Mouse (Mus musculus) c-Kit-positive CD71-positive TER-119-positive erythroid progenitor cells, embryonic 14.5 days (primary cell): Measurements from ENCODE around the gene Dyrk3.
"Not testable (repeated sequence)": the region's sequence is repeated elsewhere in the genome, so short reads cannot be mapped to it uniquely, and the experiment has no call there.

Experiments
- DNase-seq: peaks from one replicate; pipeline ENCODE4 v3.0.0-alpha.2; 2013; ENCODE audit warnings: low spot score

Dyrk3 gene

GRCm38 (mm10) chr1:131138191-131139016 lies at the start of gene Dyrk3:
Gene Dyrk3, minus strand, starts transcription at chr1:131138340.
- peak; percentile 89 for DNase-seq

DNA sequence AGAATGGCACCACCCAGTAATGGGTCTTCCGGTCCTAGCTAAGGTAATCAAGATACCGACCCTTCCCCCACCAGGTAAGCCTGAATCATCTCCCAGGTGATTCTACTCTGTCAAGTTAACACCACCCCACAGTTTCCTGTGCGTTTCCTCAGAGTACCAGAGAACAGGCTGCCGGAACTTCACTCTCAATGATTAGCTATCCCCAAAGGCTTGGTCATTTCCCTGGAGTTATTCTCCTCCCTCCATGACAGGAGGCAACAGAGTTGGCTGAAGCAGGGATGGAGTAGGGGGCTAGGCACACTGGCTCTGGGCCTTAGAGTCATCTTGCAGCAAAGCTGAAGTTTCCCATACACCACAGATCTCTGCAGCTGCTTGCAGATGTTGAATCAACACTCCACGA lies 49.7 kb upstream of the Dyrk3 start:
- DNase-seq, result no peak

- no peak for DNase-seq
These were observed 48.9 kb upstream of the Dyrk3 start for GRCm38 (mm10) chr1:131186995-131187394.

GRCm38 (mm10) chr1:131185821-131186506 lies 47.8 kb upstream of the Dyrk3 start:
- no peak for DNase-seq

GRCm38 (mm10) chr1:131184956-131185660 lies 47.0 kb upstream of the Dyrk3 start:
- DNase-seq, result no peak

DNA sequence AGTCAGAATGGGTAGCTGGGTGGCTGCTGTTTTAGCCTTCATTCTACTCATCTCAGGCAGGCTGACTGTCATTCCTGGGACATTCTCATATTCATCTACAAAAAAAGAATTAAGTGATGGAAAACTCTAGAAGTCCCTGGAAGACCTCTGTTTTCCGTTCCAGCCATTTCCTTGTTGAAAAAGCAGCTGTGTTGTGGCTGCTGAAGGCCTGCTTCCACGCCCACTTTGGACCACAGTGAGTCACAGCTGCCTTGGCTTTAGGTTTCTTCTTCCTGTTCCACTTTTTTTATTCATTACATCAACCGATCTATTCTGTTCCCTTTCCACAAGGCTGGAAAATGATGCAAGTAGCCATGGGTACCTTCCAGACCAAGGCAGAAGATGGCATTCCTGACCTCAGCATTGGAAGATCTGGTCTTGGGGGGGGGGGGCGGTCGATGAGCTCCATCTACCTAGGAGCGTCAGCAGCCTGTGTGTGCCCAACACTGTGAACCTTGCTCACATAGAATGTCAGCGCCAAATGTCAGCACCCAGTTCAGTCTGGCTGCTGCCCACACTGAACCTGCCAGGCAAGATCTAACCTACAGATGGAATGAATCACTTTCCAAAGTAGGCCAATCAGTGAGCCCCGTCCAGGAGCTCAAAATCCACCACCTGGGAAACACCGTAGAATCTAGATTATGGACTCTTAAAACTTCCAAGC lies 46.3 kb upstream of the Dyrk3 start:
- DNase-seq, result no peak

DNA sequence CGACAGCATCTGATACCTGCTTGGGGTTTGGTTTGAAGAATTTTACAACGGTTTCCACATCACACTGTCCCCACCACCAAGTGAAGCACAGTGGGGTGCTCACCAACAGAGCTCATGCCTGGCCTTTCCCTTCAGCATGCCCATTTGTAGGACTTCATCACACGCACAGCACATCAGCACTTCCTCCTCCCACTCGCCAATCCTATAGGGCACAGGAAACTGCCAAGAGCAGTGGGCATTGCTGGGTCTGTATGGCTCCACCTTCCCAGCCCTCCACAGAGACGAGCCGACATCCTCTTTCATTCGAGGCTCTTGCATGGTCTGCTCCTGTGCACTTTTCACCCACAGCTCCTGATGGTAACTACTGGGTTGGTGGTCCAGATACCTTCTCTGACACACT lies 45.1 kb upstream of the Dyrk3 start:
- no peak for DNase-seq

- peak; percentile 68 for DNase-seq
These were observed 43.7 kb upstream of the Dyrk3 start for GRCm38 (mm10) chr1:131181642-131182527.

- DNase-seq, result no peak
These were observed 42.2 kb upstream of the Dyrk3 start for GRCm38 (mm10) chr1:131180386-131180785.

DNA sequence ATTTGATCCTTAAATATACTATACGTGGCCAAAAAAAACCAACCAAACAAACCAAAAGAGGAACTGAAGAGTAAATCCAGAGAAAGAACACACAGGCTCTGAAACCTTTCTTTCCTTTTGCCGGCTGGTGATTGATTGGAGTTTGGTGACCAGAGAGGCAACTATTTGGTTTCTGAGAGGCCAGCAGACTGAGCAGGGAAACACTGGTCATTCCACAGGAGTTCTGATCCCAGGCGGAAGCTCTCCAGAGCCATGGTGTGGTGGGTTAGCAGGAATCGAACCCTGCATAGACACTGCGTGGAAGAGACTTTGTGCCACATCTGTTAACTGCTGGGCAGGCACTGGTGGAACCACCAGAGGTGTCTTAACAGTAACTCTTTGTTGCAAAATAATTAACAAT lies 39.9 kb upstream of the Dyrk3 start:
- no peak for DNase-seq

- DNase-seq, result no peak
These were observed 39.1 kb upstream of the Dyrk3 start for GRCm38 (mm10) chr1:131177249-131177648.

DNA sequence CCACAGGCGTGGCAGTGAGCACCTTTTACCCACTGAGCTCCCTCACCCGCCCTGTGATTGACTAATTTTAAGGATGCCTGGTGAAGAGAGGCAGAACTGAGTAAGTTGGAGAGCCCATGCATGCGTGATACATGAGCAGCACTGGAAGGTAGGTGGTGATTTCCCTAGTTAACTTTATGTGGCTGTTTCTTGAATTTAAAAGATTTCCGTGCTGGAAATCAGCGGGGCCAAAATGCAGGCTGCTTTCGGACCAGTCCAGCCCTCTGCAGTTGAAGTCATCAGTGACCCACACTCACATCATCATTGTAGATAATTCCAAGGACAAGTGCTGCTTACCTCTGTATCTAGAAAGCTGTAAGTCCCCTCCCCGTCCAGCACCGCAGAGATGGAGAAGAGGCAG lies 37.7 kb upstream of the Dyrk3 start:
- DNase-seq, result no peak

DNA sequence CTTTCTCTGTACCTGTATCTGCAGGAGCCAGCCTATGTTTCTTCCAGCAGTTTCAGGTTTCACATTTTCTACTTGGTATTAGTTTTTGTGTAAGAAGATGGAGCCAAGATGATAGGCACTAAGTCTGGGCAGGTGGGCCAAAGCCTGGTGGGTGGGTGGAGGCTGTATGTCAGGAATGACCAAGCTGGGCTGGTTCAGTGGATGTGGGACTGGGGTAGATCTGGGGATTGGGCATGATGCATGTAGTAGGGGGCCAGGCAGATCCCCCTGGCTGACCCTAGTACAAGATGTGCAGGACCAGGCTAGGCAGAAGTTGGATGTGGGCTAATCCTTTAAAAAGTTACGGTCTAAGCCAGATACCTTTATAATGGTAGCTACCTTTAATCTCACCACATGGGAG lies 37.0 kb upstream of the Dyrk3 start:
- no peak for DNase-seq

DNA sequence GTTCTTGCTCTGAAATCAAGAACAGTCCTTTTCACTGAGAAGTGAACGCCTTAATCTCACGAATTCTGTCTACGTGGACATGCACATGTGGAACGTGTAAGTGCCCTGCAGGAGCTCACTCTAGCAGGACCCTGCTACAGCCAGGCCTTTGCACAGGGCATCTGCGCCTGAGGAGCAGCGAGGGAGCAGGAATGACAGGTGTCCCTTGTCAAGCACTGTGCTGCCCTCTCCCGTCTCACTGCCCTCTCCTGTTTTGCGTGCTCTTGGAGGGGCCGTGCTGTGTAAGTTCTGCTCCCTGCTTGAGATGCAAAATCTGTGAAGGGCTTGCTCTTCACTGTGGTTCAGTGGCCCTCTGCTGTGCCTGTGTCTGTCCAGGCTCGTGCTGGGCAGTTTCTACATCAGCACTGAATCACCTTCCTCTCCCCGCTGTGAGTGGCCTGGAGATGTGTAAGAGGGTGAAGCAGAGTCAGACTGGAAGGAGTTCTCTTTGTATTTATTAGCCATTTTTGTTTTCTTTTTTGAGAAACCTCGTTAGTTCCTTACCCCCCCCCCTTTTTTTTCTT lies 36.2 kb upstream of the Dyrk3 start:
- DNase-seq, result no peak

- DNase-seq, result no peak
These were observed 35.7 kb upstream of the Dyrk3 start for GRCm38 (mm10) chr1:131173809-131174208.

- DNase-seq, result no peak
These were observed 34.9 kb upstream of the Dyrk3 start for GRCm38 (mm10) chr1:131173001-131173400.

DNA sequence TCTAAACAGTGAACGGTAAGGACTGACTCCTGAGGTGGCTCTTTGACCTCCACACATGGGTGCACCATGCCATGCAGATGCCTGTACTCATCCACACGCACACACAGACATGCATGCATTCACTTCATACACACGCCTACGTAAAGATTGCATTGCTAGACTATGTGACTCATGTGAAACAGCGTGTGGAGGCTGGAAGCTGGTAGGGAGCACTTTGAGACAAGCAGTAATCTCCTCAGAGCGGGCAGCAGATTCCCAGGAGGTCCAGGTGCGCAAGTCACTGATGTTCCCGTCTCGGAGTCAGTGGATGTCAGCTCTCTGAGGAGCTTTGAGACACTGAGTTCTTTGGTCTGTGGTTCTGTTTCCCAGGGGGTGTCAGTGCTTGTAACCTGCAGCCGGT lies 29.5 kb upstream of the Dyrk3 start:
- no peak for DNase-seq

GRCm38 (mm10) chr1:131164427-131164826 lies 26.3 kb upstream of the Dyrk3 start:
- DNase-seq, result no peak

DNA sequence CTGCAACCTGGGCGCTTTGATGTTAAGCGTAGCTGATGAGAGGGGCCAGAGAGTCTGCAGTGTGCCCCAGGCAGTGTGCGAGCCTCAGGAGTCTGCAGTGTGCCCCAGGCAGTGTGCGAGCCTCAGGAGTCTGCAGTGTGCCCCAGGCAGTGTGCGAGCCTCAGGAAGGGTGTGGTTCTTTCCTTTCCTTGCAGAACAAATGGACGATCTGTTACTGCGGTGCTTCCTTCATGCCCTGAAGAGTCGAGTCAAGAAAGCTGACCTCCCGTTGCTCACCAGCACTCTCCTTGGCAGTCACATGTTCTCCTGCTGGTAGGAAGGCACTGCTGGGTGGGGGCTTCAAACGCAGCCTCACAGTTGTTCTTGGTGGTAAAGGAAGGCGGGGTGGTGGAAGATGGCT lies 23.0 kb upstream of the Dyrk3 start:
- no peak for DNase-seq

- DNase-seq, result not testable (repeated sequence)
These were observed 21.6 kb upstream of the Dyrk3 start for GRCm38 (mm10) chr1:131159573-131160327.
